Mouse (Mus musculus): ENCODE measurements around the gene Bhmt.

Gene Bhmt

DNA sequence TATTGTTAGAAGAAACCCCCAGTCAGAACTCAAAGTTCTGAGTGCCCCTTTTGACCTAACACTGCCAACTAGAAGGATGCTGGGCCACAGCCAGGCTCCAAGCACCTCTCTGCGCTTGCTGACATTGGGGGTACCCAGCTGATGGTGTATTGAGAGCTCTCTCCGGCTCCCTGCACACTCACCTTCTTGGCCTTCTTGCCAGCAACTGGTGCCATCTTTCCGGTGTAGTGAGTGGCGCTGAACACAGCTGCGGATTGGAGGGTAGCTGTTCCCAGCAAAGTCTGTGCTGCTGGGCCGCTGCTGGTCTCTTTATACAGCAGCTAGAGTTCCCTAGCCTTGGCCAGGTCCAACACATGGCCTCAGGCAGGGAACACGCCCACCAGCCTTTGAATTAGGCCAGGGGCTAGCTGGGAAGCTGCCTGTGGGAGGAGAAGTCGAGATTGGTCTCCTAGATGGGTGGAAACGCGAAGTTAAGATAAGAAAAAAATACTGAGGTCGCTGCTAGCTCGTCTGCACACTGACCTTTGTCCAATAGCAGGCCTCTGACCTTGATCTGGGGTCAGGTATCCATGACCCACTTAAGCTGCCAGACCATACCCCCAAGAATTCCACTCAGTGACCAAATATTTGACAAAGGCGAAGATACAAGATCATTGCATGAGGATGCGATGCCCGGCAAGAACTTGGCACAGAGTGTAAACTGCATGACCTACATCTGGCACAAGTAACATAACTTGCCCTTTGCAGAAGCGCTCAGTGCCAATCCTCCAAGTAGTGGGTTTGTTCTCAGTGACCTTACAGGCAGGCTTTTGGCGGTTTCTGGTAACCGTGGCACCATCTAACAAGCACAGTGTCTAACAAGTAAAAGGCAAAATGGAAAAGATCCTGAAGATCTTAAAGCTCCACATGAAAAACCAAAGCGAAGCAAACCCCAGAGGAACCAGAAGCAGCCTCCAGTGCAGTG, at the start of gene Bhmt:
Bhmt (minus strand) TSS at position 680 of the 964 bp plus-strand sequence.
- no peak for DNase-seq (ENCODE audit: low spot score in 2 of 2)

DNA sequence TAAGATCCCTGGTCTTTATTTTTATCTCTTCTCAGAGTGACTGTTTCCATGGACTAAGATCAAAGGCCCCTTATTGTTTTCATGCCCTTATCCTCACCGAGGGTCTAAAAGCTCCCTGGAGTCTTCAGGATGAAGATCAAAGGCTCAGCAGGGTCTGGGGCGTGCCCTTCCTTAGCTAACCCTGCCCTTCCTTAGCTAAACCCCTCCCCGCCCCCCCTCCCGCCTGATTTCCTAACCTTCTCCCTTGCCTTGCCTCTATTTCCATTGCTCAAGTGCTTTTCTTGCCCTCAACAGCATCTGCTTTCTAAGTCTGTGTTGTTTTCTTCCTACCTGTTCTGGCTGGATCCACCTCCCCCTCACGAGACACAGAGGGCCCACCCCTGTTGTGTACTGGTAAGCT, 49.6 kb upstream of the Bhmt start:
- no peak for DNase-seq (ENCODE audit: low spot score in 2 of 2)

DNA sequence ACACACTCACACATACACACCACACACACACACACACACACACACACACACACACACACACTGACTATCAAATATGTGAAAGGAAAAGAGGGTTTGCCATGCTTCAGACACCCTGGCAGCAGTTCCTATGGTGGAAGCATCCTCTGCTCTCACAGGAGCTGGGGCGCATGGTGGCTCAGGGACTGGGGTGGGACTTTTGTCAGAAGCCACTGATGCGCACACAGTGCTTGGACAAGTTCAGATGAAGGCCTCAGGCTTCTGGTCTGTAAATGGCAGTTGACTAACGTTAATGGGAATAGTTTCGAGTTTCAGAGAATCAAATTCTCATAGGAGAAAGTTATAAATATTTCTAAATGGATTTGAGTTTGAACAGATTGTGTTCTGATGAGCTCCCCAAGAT, 47.5 kb upstream of the Bhmt start:
- DNase-seq (ENCODE audit: low spot score in 2 of 2) = no peak

DNA sequence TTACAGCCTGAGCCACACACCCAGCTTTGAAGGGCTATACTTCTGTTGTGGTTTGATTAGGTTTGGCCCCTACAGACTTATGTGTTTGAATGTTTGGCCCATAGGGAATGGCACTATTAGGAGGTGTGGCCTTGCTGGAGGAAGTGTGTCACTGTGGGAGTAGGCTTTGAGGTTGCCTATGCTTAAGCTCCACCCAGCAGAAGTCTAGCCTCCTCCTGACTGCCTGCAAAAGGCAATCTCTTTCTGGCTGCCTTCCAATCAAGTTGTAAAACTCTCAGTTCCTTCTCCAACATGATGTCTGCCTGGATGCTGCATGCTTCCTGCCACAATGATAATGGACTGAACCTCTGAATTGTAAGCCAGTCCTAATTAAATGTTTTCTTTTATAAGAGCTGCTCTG, 45.6 kb upstream of the Bhmt start:
- DNase-seq (ENCODE audit: low spot score in 2 of 2) = no peak

- DNase-seq (ENCODE audit: low spot score in 2 of 2) = peak in 1 of 2 experiments; percentile 11
These were observed 39.1 kb upstream of the Bhmt start for GRCm38 (mm10) chr13:93676864-93677263.

DNA sequence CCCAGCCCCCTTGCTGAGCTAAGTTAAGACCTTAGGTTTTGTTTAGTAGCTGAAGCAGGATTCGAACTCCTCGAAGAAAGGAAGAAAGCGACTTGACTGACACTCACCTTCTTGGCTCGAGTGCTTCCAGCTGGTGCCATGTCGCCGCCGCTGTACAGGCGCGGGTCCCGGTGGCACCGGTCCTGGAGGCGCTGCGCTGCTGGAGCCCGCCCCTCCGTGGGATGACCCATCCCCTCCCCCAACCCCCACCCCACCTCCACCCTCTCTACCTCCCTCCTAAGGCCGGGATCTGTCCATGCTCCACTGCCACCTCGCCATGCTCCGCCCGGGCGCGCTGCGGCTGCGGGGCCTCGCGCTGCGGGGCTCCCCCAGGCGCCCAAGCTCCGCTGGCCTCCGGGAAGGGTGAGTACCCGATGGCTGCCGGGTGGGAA, 36.4 kb upstream of the Bhmt start, which contains the start of the genes Bhmt2 and Dmgdh:
Bhmt2 (minus strand) TSS at position 172 of the 431 bp plus-strand sequence.
Dmgdh (plus strand) TSS at position 303 of the 431 bp plus-strand sequence.
- DNase-seq (ENCODE audit: low spot score in 2 of 2) = no peak

GRCm38 (mm10) chr13:93673296-93673695, 35.5 kb upstream of the Bhmt start:
- no peak for DNase-seq (ENCODE audit: low spot score in 2 of 2)

DNA sequence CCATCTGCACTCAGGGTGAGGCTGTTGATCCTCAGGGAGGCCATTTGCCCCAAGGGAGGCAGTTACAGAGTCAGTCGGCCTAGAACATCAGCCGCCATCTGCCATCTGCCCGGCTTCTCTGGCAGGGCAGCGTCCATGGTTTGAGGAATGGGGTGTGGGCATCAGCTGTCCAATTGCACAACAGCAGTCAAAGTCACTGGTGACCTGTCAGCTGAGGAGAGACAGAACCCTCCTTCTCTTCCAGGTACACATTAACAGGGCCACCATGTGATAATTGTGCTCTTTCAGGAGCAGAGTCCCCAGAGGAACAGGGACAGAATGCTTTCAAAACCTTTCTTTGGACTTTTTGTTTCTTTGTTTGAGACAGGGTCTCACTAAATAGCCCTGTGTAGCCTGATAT, 34.6 kb upstream of the Bhmt start:
- DNase-seq (ENCODE audit: low spot score in 2 of 2) = no peak

- no peak for DNase-seq (ENCODE audit: low spot score in 2 of 2)
These were observed 29.8 kb upstream of the Bhmt start for GRCm38 (mm10) chr13:93667586-93667985.

GRCm38 (mm10) chr13:93657941-93658340, 20.2 kb upstream of the Bhmt start:
- no peak for DNase-seq (ENCODE audit: low spot score in 2 of 2)

DNA sequence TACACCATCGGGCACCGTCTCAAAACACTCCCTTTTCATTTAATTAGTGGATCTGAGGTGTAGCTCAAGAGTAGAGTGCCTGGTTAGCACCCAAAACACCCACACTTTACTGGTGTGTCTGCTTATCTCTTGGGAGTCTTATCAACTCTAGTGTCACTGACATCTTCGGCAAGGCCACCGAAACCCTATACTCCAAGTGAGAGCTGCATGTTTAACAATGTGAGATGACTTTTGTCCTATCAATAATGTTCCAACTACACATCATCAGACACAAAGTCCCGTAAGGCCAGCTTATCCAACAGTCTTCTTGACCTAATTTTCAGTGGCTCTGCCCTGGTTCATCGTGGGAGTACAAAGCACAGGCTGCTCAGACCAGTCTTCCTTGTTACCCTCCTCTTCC, 15.6 kb upstream of the Bhmt start:
- DNase-seq (ENCODE audit: low spot score in 2 of 2) = no peak

- peak in 1 of 2 experiments; percentile 29 for DNase-seq (ENCODE audit: low spot score in 2 of 2)
These were observed 10.8 kb upstream of the Bhmt start for GRCm38 (mm10) chr13:93648387-93649130.

GRCm38 (mm10) chr13:93639636-93640035, 1.9 kb upstream of the Bhmt start:
- DNase-seq (ENCODE audit: low spot score in 2 of 2) = no peak

- no peak for DNase-seq (ENCODE audit: low spot score in 2 of 2)
These were observed 1.2 kb downstream of the Bhmt start for GRCm38 (mm10) chr13:93636561-93636960.

- no peak for DNase-seq (ENCODE audit: low spot score in 2 of 2)
These were observed 4.8 kb downstream of the Bhmt start for GRCm38 (mm10) chr13:93632927-93633326.

GRCm38 (mm10) chr13:93630941-93631705, 6.6 kb downstream of the Bhmt start:
- DNase-seq (ENCODE audit: low spot score in 2 of 2) = no peak

DNA sequence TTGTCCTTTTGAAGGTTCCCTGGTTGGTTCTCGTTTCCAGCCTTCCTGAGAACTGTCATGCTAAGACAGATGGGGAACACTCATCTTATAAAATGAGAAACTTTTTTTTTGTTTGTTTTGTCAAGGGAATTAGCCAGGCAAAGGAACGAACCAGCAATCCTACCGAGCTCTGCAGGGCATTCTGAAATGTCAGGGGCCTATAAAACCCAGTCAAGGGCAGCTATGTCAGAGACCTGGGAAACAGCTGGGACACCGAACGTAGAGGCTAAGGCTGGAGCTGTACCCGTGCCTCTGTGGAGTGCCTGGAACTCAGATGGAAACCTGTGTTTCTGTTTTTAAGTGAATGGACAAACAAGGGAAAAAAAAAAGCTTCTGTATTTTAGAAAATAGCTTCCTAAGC, 8.9 kb downstream of the Bhmt start:
- no peak for DNase-seq (ENCODE audit: low spot score in 2 of 2)

DNA sequence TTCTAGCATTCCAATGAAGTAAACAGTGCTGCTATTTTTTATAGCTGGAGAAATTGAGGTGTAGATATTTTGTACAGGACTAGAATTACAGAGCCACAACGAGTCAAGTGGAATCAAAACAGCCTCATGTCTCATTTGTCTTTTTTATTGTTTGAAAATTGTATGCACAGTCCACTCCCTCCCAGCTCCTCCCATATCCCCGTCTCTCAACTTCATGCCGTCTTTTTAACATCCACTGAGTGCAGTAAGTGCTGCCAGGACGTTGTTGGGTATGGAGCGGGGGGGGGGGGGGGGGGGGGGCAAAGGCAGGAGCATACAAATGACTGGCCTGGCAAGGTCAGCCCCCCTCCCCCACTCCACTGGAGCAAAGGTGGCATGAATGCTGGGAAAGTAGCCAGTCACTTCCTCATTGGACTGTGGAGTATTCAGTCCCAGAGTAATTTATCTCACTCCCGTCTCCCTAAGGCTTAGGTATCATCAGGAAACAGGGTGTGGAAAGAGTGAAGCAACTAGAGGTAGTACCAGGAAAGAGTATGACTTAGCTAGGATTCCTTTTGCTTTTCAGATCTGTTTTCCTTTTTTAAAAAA, 23.3 kb downstream of the Bhmt start:
- no peak for DNase-seq (ENCODE audit: low spot score in 2 of 2)

DNA sequence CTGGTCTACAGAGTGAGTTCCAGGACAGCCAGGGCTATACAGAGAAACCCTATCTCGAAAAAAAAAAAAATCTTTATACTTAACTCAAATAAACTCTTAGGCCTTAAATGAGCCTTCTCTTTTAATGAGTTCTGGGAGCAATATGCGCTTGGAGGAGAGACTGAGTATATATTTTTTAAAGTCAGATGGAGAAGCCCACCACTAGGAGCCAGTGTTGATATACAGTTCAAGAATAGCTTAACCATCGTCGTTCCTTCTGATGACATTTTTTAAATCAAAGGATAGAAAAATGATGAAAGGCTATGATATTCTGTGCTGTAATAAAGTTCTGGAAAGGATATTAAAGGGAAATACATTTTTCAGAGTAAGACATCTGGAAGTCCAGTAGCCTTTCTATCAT, 24.0 kb downstream of the Bhmt start:
- DNase-seq (ENCODE audit: low spot score in 2 of 2) = no peak

DNA sequence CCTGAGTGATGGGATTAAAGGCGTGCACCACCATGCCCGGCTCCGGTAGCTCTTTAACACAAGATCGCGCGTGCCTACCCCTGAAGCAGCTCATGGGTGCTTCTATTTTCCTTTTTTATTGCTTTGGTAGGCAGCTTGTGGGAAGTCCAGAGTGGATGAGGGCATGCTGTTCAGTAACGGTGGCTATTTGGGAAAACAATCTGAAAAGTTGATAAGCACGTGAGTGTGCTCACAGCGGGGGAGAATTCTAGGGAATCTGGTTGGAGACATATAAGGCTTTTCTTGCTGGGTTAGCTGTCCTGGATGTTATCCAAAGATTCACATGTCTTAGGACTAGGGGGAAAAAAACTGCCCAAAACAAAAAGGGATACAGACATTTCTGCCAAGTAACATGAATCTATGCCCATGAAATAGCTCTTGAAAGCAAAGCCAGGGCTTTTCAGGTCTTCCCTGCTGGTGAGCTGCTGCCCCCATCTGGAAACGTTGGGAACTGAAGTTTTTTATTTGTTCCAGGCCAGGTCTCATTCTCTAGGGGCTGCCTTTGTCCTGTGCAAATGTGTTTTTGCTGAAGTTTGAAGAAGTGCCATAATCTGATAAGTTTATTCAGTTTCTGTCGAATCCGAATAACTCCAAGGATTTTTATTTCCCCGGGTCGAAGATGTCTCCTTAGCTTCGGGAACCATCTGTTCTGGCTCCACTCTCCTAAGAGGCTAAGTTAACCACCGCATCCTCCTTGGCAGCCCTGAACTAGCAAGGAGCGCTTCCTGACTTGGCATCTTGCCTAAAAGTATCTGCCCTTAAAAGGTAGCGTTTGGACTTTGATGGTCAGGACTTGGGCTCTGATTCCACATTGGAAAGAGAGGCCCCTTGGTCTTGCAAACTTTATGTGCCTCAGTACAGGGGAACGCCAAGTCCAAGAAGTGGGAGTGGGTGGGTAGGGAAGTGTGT, 24.8 kb downstream of the Bhmt start:
- peak; percentile 49 to 70 for DNase-seq (ENCODE audit: low spot score in 2 of 2)

Data from urinary bladder, adult 18-20 months (tissue).